Mouse (Mus musculus): Measurements from ENCODE around the gene Dnajb13. TPM values are rescaled to one million over a fixed set of nuclear protein-coding genes. Genes with fewer than 3 reads are reported as not detected.

Dnajb13 gene
- 3.7 and 4.9 TPM in 2 replicates for polyA plus RNA-seq (2015; fragmentation: Nextera tagmentation; extraction: Ambion mirVana)

GRCm38 (mm10) chr7:100514573-100514972 is at the start of gene Dnajb13:
Gene Dnajb13, minus strand, starts transcription at chr7:100514960.
- H3K4me3 ChIP-seq: no peak within 1 kb of the TSS
- peak within 1 kb of the TSS; percentile 4 for H3K4me2 ChIP-seq
- H3K36me3 ChIP-seq (replicated peaks): no peaks in the 10 kb centered on the region
- H3K27ac ChIP-seq: no peak within 1 kb of the TSS
- no peaks in the 10 kb centered on the region for H3K27me3 ChIP-seq (replicated peaks)
- ATAC-seq (replicated peaks): peak; percentile 60
- H3K9ac ChIP-seq: no peak within 1 kb of the TSS
- 0 out of 2 replicates have a peak, but pooled peaks cover 3% of the 10 kb centered on the region for H3K4me1 ChIP-seq
- H3K9me3 ChIP-seq: no peaks in the 10 kb centered on the region
- WGBS: 45% methylated on average over 11 of the region's 11 CpGs

- H3K4me1 ChIP-seq: peaks cover 11% of the 10 kb centered on the region
- H3K36me3 ChIP-seq (replicated peaks): 0 out of 2 replicates have a peak, but pooled peaks cover 3% of the 10 kb centered on the region
- WGBS: 44% methylated on average over 11 of the region's 11 CpGs
- no peaks in the 10 kb centered on the region for H3K9me3 ChIP-seq
- no peaks in the 10 kb centered on the region for H3K27me3 ChIP-seq (replicated peaks)
- peak; percentile 39; the same call in 1 of the 2 replicates for ATAC-seq (replicated peaks)
- no peak overlapping the region for H3K4me2 ChIP-seq
- H3K9ac ChIP-seq: no peak overlapping the region; the same call in 1 of the 2 replicates
- H3K4me3 ChIP-seq: no peak overlapping the region
- H3K27ac ChIP-seq: peak overlapping the region; percentile 77
These were observed 47.3 kb upstream of the Dnajb13 start for GRCm38 (mm10) chr7:100561861-100562587.

GRCm38 (mm10) chr7:100559331-100559730 is 44.6 kb upstream of the Dnajb13 start:
- no peaks in the 10 kb centered on the region for H3K27me3 ChIP-seq (replicated peaks)
- no peaks in the 10 kb centered on the region for H3K36me3 ChIP-seq (replicated peaks)
- peaks cover 24% of the 10 kb centered on the region for H3K4me1 ChIP-seq
- ATAC-seq (replicated peaks): no peak
- no peak overlapping the region for H3K4me3 ChIP-seq
- 84% methylated on average over 4 of the region's 4 CpGs for WGBS
- H3K9ac ChIP-seq: no peak overlapping the region
- no peaks in the 10 kb centered on the region for H3K9me3 ChIP-seq
- no peak overlapping the region for H3K27ac ChIP-seq
- no peak overlapping the region for H3K4me2 ChIP-seq

GRCm38 (mm10) chr7:100557241-100557640 is 42.5 kb upstream of the Dnajb13 start:
- Histone ChIP-seq H3K4me2 (no peak overlapping the region), H3K9ac (no peak overlapping the region), H3K27me3 (replicated peaks) (no peaks in the 10 kb centered on the region), H3K4me3 (no peak overlapping the region), H3K27ac (no peak overlapping the region), H3K4me1 (peaks cover 18% of the 10 kb centered on the region), H3K9me3 (no peaks in the 10 kb centered on the region), H3K36me3 (replicated peaks) (no peaks in the 10 kb centered on the region)
- 89% methylated on average over 5 of the region's 5 CpGs for WGBS
- no peak for ATAC-seq (replicated peaks)

GRCm38 (mm10) chr7:100555431-100555951 is 40.7 kb upstream of the Dnajb13 start:
- Histone ChIP-seq H3K9ac (no peak overlapping the region; the same call in 1 of the 2 replicates), H3K4me2 (peak overlapping the region; percentile 19), H3K27me3 (replicated peaks) (no peaks in the 10 kb centered on the region), H3K36me3 (replicated peaks) (no peaks in the 10 kb centered on the region), H3K4me1 (peaks cover 12% of the 10 kb centered on the region), H3K27ac (peak overlapping the region; percentile 85), H3K9me3 (no peaks in the 10 kb centered on the region), H3K4me3 (no peak overlapping the region)
- peak; percentile 86 for ATAC-seq (replicated peaks)
- WGBS: 17% methylated on average over 13 of the region's 13 CpGs

GRCm38 (mm10) chr7:100554939-100555338 is 40.2 kb upstream of the Dnajb13 start:
- no peaks in the 10 kb centered on the region for H3K36me3 ChIP-seq (replicated peaks)
- no peak overlapping the region for H3K9ac ChIP-seq
- no peaks in the 10 kb centered on the region for H3K27me3 ChIP-seq (replicated peaks)
- H3K4me2 ChIP-seq: no peak overlapping the region
- peaks cover 12% of the 10 kb centered on the region for H3K4me1 ChIP-seq
- no peak overlapping the region for H3K4me3 ChIP-seq
- WGBS: 43% methylated on average over 5 of the region's 5 CpGs
- no peak for ATAC-seq (replicated peaks)
- H3K27ac ChIP-seq: peak overlapping the region; percentile 85
- no peaks in the 10 kb centered on the region for H3K9me3 ChIP-seq

- ATAC-seq (replicated peaks): no peak
- no peaks in the 10 kb centered on the region for H3K9me3 ChIP-seq
- peaks cover 6% of the 10 kb centered on the region; the same call in 1 of the 2 replicates for H3K36me3 ChIP-seq (replicated peaks)
- peaks cover 9% of the 10 kb centered on the region for H3K4me1 ChIP-seq
- no peak overlapping the region for H3K9ac ChIP-seq
- no peak overlapping the region for H3K4me2 ChIP-seq
- 51% methylated on average over 5 of the region's 5 CpGs for WGBS
- no peak overlapping the region for H3K4me3 ChIP-seq
- H3K27ac ChIP-seq: no peak overlapping the region
- no peaks in the 10 kb centered on the region for H3K27me3 ChIP-seq (replicated peaks)
These were observed 35.7 kb upstream of the Dnajb13 start for GRCm38 (mm10) chr7:100550338-100551007.

- Histone ChIP-seq H3K4me1 (peaks cover 2% of the 10 kb centered on the region), H3K9ac (no peak overlapping the region)
- ATAC-seq (replicated peaks): no peak
These were observed 35.0 kb upstream of the Dnajb13 start for GRCm38 (mm10) chr7:100549796-100550195.

GRCm38 (mm10) chr7:100547631-100548030 is 32.9 kb upstream of the Dnajb13 start:
- ATAC-seq (replicated peaks): no peak
- Histone ChIP-seq H3K27ac (no peak overlapping the region), H3K27me3 (replicated peaks) (no peaks in the 10 kb centered on the region), H3K4me2 (no peak overlapping the region), H3K36me3 (replicated peaks) (peaks cover 6% of the 10 kb centered on the region; the same call in 1 of the 2 replicates), H3K4me3 (no peak overlapping the region), H3K9ac (no peak overlapping the region), H3K9me3 (no peaks in the 10 kb centered on the region), H3K4me1 (no peaks in the 10 kb centered on the region)
- WGBS: 85% methylated on average over 4 of the region's 4 CpGs

More at GRCm38 (mm10) chr7:100549796-100550195, 35.0 kb upstream of the Dnajb13 start:
- no peak overlapping the region for H3K4me2 ChIP-seq
- H3K4me3 ChIP-seq: no peak overlapping the region
- WGBS: 87% methylated on average over 3 of the region's 3 CpGs
- H3K27ac ChIP-seq: no peak overlapping the region
- no peaks in the 10 kb centered on the region for H3K27me3 ChIP-seq (replicated peaks)
- H3K9me3 ChIP-seq: no peaks in the 10 kb centered on the region
- H3K36me3 ChIP-seq (replicated peaks): peaks cover 6% of the 10 kb centered on the region; the same call in 1 of the 2 replicates

GRCm38 (mm10) chr7:100544437-100544836 is 29.7 kb upstream of the Dnajb13 start:
- H3K36me3 ChIP-seq (replicated peaks): peaks cover 12% of the 10 kb centered on the region
- H3K4me3 ChIP-seq: no peak overlapping the region
- 80% methylated on average over 1 of the region's 1 CpGs for WGBS
- no peaks in the 10 kb centered on the region for H3K4me1 ChIP-seq
- no peak for ATAC-seq (replicated peaks)
- no peak overlapping the region for H3K27ac ChIP-seq
- no peaks in the 10 kb centered on the region for H3K9me3 ChIP-seq
- H3K4me2 ChIP-seq: no peak overlapping the region
- H3K27me3 ChIP-seq (replicated peaks): no peaks in the 10 kb centered on the region
- H3K9ac ChIP-seq: no peak overlapping the region

GRCm38 (mm10) chr7:100539516-100539915 is 24.8 kb upstream of the Dnajb13 start:
- H3K27ac ChIP-seq: no peak overlapping the region
- H3K4me3 ChIP-seq: no peak overlapping the region
- H3K9me3 ChIP-seq: no peaks in the 10 kb centered on the region
- peaks cover 11% of the 10 kb centered on the region for H3K36me3 ChIP-seq (replicated peaks)
- no peak overlapping the region for H3K4me2 ChIP-seq
- 95% methylated on average over 9 of the region's 9 CpGs for WGBS
- H3K9ac ChIP-seq: no peak overlapping the region
- no peaks in the 10 kb centered on the region for H3K27me3 ChIP-seq (replicated peaks)
- H3K4me1 ChIP-seq: peaks cover 9% of the 10 kb centered on the region
- ATAC-seq (replicated peaks): no peak

GRCm38 (mm10) chr7:100537519-100537902 is 22.8 kb upstream of the Dnajb13 start:
- Histone ChIP-seq H3K9me3 (no peaks in the 10 kb centered on the region), H3K9ac (peak overlapping the region; percentile 65), H3K4me3 (peak overlapping the region; percentile 58), H3K4me2 (peak overlapping the region; percentile 60), H3K27me3 (replicated peaks) (no peaks in the 10 kb centered on the region), H3K36me3 (replicated peaks) (peaks cover 11% of the 10 kb centered on the region), H3K4me1 (peaks cover 9% of the 10 kb centered on the region), H3K27ac (peak overlapping the region; percentile 88)
- WGBS: 34% methylated on average over 7 of the region's 7 CpGs
- ATAC-seq (replicated peaks): no peak
